Mouse (Mus musculus) stomach, postnatal 0 days (tissue): ENCODE results near the gene Eif4enif1.
"Not testable (repeated sequence)": the region's sequence is repeated elsewhere in the genome, so short reads cannot be mapped to it uniquely, and the experiment has no call there.

Experiments
- CTCF ChIP-seq: IDR thresholded peaks from 2 replicates; pipeline ENCODE4 v1.5.1; 2016; ENCODE audit warnings: antibody characterized with exemption, low read depth, mild to moderate bottlenecking, moderate library complexity
- EP300 ChIP-seq: optimal IDR thresholded peaks from 2 replicates; pipeline ENCODE3; 2016; ENCODE audit warnings: antibody characterized with exemption

GRCm38 (mm10) chr11:3178968-3179725, 23.0 kb upstream of the Eif4enif1 start:
- not testable (repeated sequence) for TF ChIP-seq CTCF, EP300
